Mouse (Mus musculus) layer of hippocampus, postnatal 36 days (tissue): ENCODE results near the gene Gm14295. TPM values are rescaled to one million over a fixed set of nuclear protein-coding genes. Genes with fewer than 3 reads are reported as not detected.
"Not testable (repeated sequence)": the region's sequence is repeated elsewhere in the genome, so short reads cannot be mapped to it uniquely, and the experiment has no call there.

Experiments used
- DNase-seq, 2 experiments: peaks; one replicate each; pipeline ENCODE4 v3.0.0; 2022
- total RNA-seq, 2 experiments: library from RNA; stranded (reverse); gene quantifications; 2 replicates each; pipeline ENCODE4 v1.2.3; 2021

The Gm14295 gene
- total RNA-seq, result 10 to 100 TPM; 13.0 to 20.2 TPM

GRCm38 (mm10) chr2:176798312-176798711, at the start of gene Gm14295:
TSS of gene Gm14295 (plus strand) at chr2:176798612.
- not testable (repeated sequence) for DNase-seq

- peak in 1 of 2 experiments; percentile 0 for DNase-seq
Observed at GRCm38 (mm10) chr2:176798785-176799184, 373 bp downstream of the Gm14295 start.

GRCm38 (mm10) chr2:176830840-176831239, 32.4 kb downstream of the Gm14295 start, which contains the start of gene Gm14408:
TSS of gene Gm14408 (plus strand) at chr2:176831140.
- not testable (repeated sequence) for DNase-seq

Other genes starting within 250 kb of the Gm14295 start
- gene Gm14308, start 162.3 kb upstream of the Gm14295 start, total RNA-seq, result 1 to 10 TPM; 6.5 to 7.5 TPM
- gene Zfp973, start 128.1 kb upstream of the Gm14295 start, total RNA-seq, result 10 to 100 TPM; 13.3 to 15.2 TPM
- 10 to 100 TPM; 34.2 to 35.3 TPM for gene Gm14305, start 90.3 kb upstream of the Gm14295 start, total RNA-seq
- not detected for gene Gm14408, start 32.5 kb downstream of the Gm14295 start, total RNA-seq
- gene Gm14296, start 129.2 kb downstream of the Gm14295 start, total RNA-seq, result 10 to 100 TPM; 16.8 to 18.2 TPM
- 10 to 100 TPM; 56.3 to 83.7 TPM for gene Gm14419, start 202.3 kb downstream of the Gm14295 start, total RNA-seq